Mouse (Mus musculus) ovary, adult 18-20 months (tissue): ENCODE measurements around the gene Dusp1.

Experiments
- DNase-seq: peaks from one replicate; pipeline ENCODE4 v3.0.0; 2022; ENCODE audit warnings: low spot score, mixed read lengths

Gene Dusp1

GRCm38 (mm10) chr17:26502808-26503671 is 58.9 kb downstream of the Dusp1 start:
- DNase-seq, result peak; percentile 61

GRCm38 (mm10) chr17:26501826-26502225 is 60.1 kb downstream of the Dusp1 start:
- no peak for DNase-seq

GRCm38 (mm10) chr17:26498626-26499025 is 63.3 kb downstream of the Dusp1 start:
- DNase-seq, result no peak

GRCm38 (mm10) chr17:26497416-26497923 is 64.5 kb downstream of the Dusp1 start:
- no peak for DNase-seq

GRCm38 (mm10) chr17:26494642-26495468 is 67.1 kb downstream of the Dusp1 start:
- DNase-seq, result no peak

GRCm38 (mm10) chr17:26492246-26492645 is 69.7 kb downstream of the Dusp1 start:
- DNase-seq, result no peak

GRCm38 (mm10) chr17:26490910-26491309 is 71.0 kb downstream of the Dusp1 start:
- no peak for DNase-seq

GRCm38 (mm10) chr17:26490072-26490471 is 71.9 kb downstream of the Dusp1 start:
- DNase-seq, result no peak

- DNase-seq, result no peak
Measured at GRCm38 (mm10) chr17:26488711-26489403, 73.1 kb downstream of the Dusp1 start.

GRCm38 (mm10) chr17:26487917-26488316 is 74.0 kb downstream of the Dusp1 start:
- no peak for DNase-seq

GRCm38 (mm10) chr17:26487266-26487665 is 74.7 kb downstream of the Dusp1 start:
- DNase-seq, result no peak

- DNase-seq, result no peak
Measured at GRCm38 (mm10) chr17:26484626-26485421, 77.1 kb downstream of the Dusp1 start.

- no peak for DNase-seq
Measured at GRCm38 (mm10) chr17:26480956-26481355, 81.0 kb downstream of the Dusp1 start.

- DNase-seq, result no peak
Measured at GRCm38 (mm10) chr17:26479619-26480018, 82.3 kb downstream of the Dusp1 start.

- no peak for DNase-seq
Measured at GRCm38 (mm10) chr17:26478672-26479071, 83.3 kb downstream of the Dusp1 start.

GRCm38 (mm10) chr17:26476871-26477270 is 85.1 kb downstream of the Dusp1 start:
- no peak for DNase-seq

- no peak for DNase-seq
Measured at GRCm38 (mm10) chr17:26468102-26468894, 93.6 kb downstream of the Dusp1 start.

GRCm38 (mm10) chr17:26467619-26468018 is 94.3 kb downstream of the Dusp1 start:
- DNase-seq, result no peak

- DNase-seq, result no peak
Measured at GRCm38 (mm10) chr17:26466741-26467150, 95.2 kb downstream of the Dusp1 start.

- DNase-seq, result no peak
Measured at GRCm38 (mm10) chr17:26464972-26465371, 97.0 kb downstream of the Dusp1 start.
